Mouse (Mus musculus) embryonic fibroblast, embryonic 13.5 days (primary cell): ENCODE results near the gene Mrps7. TPM values are rescaled to one million over a fixed set of nuclear protein-coding genes. Genes with fewer than 3 reads are reported as not detected.
A peak's percentile ranks its signal among the peaks of the same experiment; 100 is the strongest.

Experiments used
- H3K27ac ChIP-seq: 2 replicates; pipeline ENCODE4 v1.5.1; 2012; ENCODE audit warnings: low read length, control low read depth, inconsistent platforms; ENCODE audit not compliant: insufficient read depth
- H3K4me1 ChIP-seq: 2 replicates; pipeline ENCODE4 v1.6.1; 2011; ENCODE audit warnings: low read length; ENCODE audit not compliant: control insufficient read depth, insufficient read depth
- H3K4me3 ChIP-seq: 2 replicates; pipeline ENCODE4 v1.5.1; 2011; ENCODE audit warnings: mild to moderate bottlenecking, control low read depth, low read length; ENCODE audit not compliant: insufficient read depth
- CTCF ChIP-seq: IDR thresholded peaks from 2 replicates; pipeline ENCODE4 v1.5.1; 2011; ENCODE audit warnings: mild to moderate bottlenecking, control low read depth, low read length, moderate library complexity, borderline replicate concordance; ENCODE audit not compliant: insufficient read depth
- POLR2A ChIP-seq: IDR thresholded peaks from 2 replicates; pipeline ENCODE4 v1.6.1; 2011; ENCODE audit warnings: low read depth, mild to moderate bottlenecking, control low read depth, low read length, moderate library complexity
- polyA plus RNA-seq: library from polyadenylated mRNA; stranded (reverse); fragments of >200 nt; gene quantifications from 2 replicates; pipeline ENCODE4 v1.2.4, GENCODE M21; 2011; ENCODE audit warnings: low read depth; ENCODE audit not compliant: missing spikeins, insufficient read length

The Mrps7 gene
- polyA plus RNA-seq, 1 experiment: 31.0 TPM

- H3K27ac ChIP-seq: no peak overlapping the region
- H3K4me1 ChIP-seq: peaks cover 3% of the 10 kb centered on the region; the same call in 1 of the 2 replicates
- no peak for TF ChIP-seq CTCF
- no peak for TF ChIP-seq POLR2A
- no peak overlapping the region for H3K4me3 ChIP-seq
These were observed 5.0 kb downstream of the Mrps7 start for GRCm38 (mm10) chr11:115608421-115609399.

GRCm38 (mm10) chr11:115609576-115609975, 5.9 kb downstream of the Mrps7 start:
- TF ChIP-seq POLR2A (no peak; the same call in 1 of the 2 replicates), CTCF (no peak)
- Histone ChIP-seq H3K4me1 (peaks cover 3% of the 10 kb centered on the region; the same call in 1 of the 2 replicates), H3K27ac (no peak overlapping the region), H3K4me3 (no peak overlapping the region)

GRCm38 (mm10) chr11:115611173-115611572, 7.4 kb downstream of the Mrps7 start:
- Histone ChIP-seq H3K4me3 (no peak overlapping the region), H3K4me1 (no peaks in the 10 kb centered on the region), H3K27ac (no peak overlapping the region)
- TF ChIP-seq POLR2A (no peak), CTCF (no peak)

- TF ChIP-seq POLR2A (no peak), CTCF (no peak)
- peak overlapping the region; percentile 48 for H3K27ac ChIP-seq
- no peaks in the 10 kb centered on the region for H3K4me1 ChIP-seq
- peak overlapping the region; percentile 66 for H3K4me3 ChIP-seq
These were observed 8.3 kb downstream of the Mrps7 start for GRCm38 (mm10) chr11:115612059-115612409.

- TF ChIP-seq POLR2A (peak; percentile 74), CTCF (no peak)
These were observed 8.8 kb downstream of the Mrps7 start, which contains the start of gene Mif4gd for GRCm38 (mm10) chr11:115612410-115613137. TSS of gene Mif4gd (minus strand) at chr11:115612969.

GRCm38 (mm10) chr11:115613138-115613945, 9.6 kb downstream of the Mrps7 start:
- no peaks in the 10 kb centered on the region for H3K4me1 ChIP-seq
- 0 out of 2 replicates have a peak, but pooled peaks have one; percentile 28 for TF ChIP-seq POLR2A
- no peak for TF ChIP-seq CTCF
- H3K4me3 ChIP-seq: peak overlapping the region; percentile 84
- H3K27ac ChIP-seq: peak overlapping the region; percentile 88

More at GRCm38 (mm10) chr11:115612410-115613137, 8.8 kb downstream of the Mrps7 start, which contains the start of gene Mif4gd:
- Histone ChIP-seq H3K4me3 (peak within 1 kb of the TSS; percentile 84), H3K4me1 (no peaks in the 10 kb centered on the region), H3K27ac (peak within 1 kb of the TSS; percentile 88)

GRCm38 (mm10) chr11:115614346-115615107, 10.8 kb downstream of the Mrps7 start:
- Histone ChIP-seq H3K27ac (no peak overlapping the region), H3K4me1 (no peaks in the 10 kb centered on the region), H3K4me3 (no peak overlapping the region)
- TF ChIP-seq CTCF: no peak
- no peak for TF ChIP-seq POLR2A

- no peak overlapping the region for H3K27ac ChIP-seq
- TF ChIP-seq CTCF (no peak), POLR2A (no peak)
- no peak overlapping the region for H3K4me3 ChIP-seq
- H3K4me1 ChIP-seq: no peaks in the 10 kb centered on the region
These were observed 11.5 kb downstream of the Mrps7 start for GRCm38 (mm10) chr11:115615108-115615825.

GRCm38 (mm10) chr11:115615875-115616274, 12.2 kb downstream of the Mrps7 start:
- Histone ChIP-seq H3K4me3 (no peak overlapping the region), H3K27ac (no peak overlapping the region), H3K4me1 (no peaks in the 10 kb centered on the region)
- TF ChIP-seq POLR2A (no peak), CTCF (no peak)
